Mouse (Mus musculus): ENCODE data around the gene Taf9b. TPM values are rescaled to one million over a fixed set of nuclear protein-coding genes. Genes with fewer than 3 reads are reported as not detected.

The Taf9b gene
- total RNA-seq, 1 experiment from 2014 or later = 8.5 TPM

Other genes with a start within 250 kb of the Taf9b start
- gene Magt1, start 209.3 kb downstream of the Taf9b start, total RNA-seq (2017) = 77.3 and 80.5 TPM in 2 replicates
- 338 and 402 TPM in 2 replicates for gene Cox7b, start 205.5 kb downstream of the Taf9b start, total RNA-seq (2017)
- gene Atp7a, start 193.9 kb downstream of the Taf9b start, total RNA-seq (2017) = 8.0 and 9.1 TPM in 2 replicates
- 0.05 and 0.97 TPM in 2 replicates for gene Tlr13, start 78.0 kb downstream of the Taf9b start, total RNA-seq (2017)
- gene Pgk1, start 34.1 kb downstream of the Taf9b start, total RNA-seq (2017) = 203 and 235 TPM in 2 replicates
- not detected in 2 replicates for gene Fnd3c2, start 34.2 kb upstream of the Taf9b start, total RNA-seq (2017)

All from common myeloid progenitor, adult 5-6 weeks (primary cell).